Mouse (Mus musculus) heart, adult 18-20 months (tissue): ENCODE data around the gene Stac. TPM values are rescaled to one million over a fixed set of nuclear protein-coding genes. Genes with fewer than 3 reads are reported as not detected.

Experiments
- DNase-seq, 2 experiments: peaks; one replicate each; pipeline ENCODE4 v3.0.0; 2021 to 2022; ENCODE audit warnings: mixed read lengths in 1 of 2
- total RNA-seq, 2 experiments: library from RNA; stranded (reverse); gene quantifications; 2 replicates each; pipeline ENCODE4 v1.2.3; 2021

Gene Stac
- total RNA-seq, 2 experiments from 2014 or later: 0.32 to 0.49 TPM

GRCm38 (mm10) chr9:111606603-111607002, 83.5 kb downstream of the Stac start:
- no peak for DNase-seq

GRCm38 (mm10) chr9:111587527-111587926, 102.6 kb downstream of the Stac start:
- DNase-seq: no peak

- no peak for DNase-seq
Measured at GRCm38 (mm10) chr9:111578784-111579183, 111.4 kb downstream of the Stac start.

- DNase-seq: no peak
Measured at GRCm38 (mm10) chr9:111577453-111577852, 112.7 kb downstream of the Stac start.

GRCm38 (mm10) chr9:111575889-111576288, 114.3 kb downstream of the Stac start:
- DNase-seq: no peak

GRCm38 (mm10) chr9:111573836-111574235, 116.3 kb downstream of the Stac start:
- peak; percentile 42 to 44 for DNase-seq

GRCm38 (mm10) chr9:111571619-111572018, 118.5 kb downstream of the Stac start:
- DNase-seq: no peak

- DNase-seq: no peak
Measured at GRCm38 (mm10) chr9:111564176-111564575, 126.0 kb downstream of the Stac start.

GRCm38 (mm10) chr9:111563226-111563625, 126.9 kb downstream of the Stac start:
- DNase-seq: no peak

- DNase-seq: peak in 1 of 2 experiments; percentile 12
Measured at GRCm38 (mm10) chr9:111562217-111562988, 127.7 kb downstream of the Stac start.

GRCm38 (mm10) chr9:111556699-111557098, 133.4 kb downstream of the Stac start:
- no peak for DNase-seq

GRCm38 (mm10) chr9:111552865-111553264, 137.3 kb downstream of the Stac start:
- peak in 1 of 2 experiments; percentile 3 for DNase-seq

- DNase-seq: peak; percentile 5 to 22
Measured at GRCm38 (mm10) chr9:111551461-111552190, 138.5 kb downstream of the Stac start.

GRCm38 (mm10) chr9:111550963-111551321, 139.2 kb downstream of the Stac start:
- no peak for DNase-seq

GRCm38 (mm10) chr9:111550281-111550962, 139.7 kb downstream of the Stac start:
- peak in 1 of 2 experiments; percentile 20 for DNase-seq

GRCm38 (mm10) chr9:111542663-111543062, 147.5 kb downstream of the Stac start:
- DNase-seq: no peak

GRCm38 (mm10) chr9:111535445-111536064, 154.6 kb downstream of the Stac start:
- no peak for DNase-seq

- no peak for DNase-seq
Measured at GRCm38 (mm10) chr9:111534744-111535423, 155.3 kb downstream of the Stac start.

- no peak for DNase-seq
Measured at GRCm38 (mm10) chr9:111523871-111524270, 166.3 kb downstream of the Stac start.

- no peak for DNase-seq
Measured at GRCm38 (mm10) chr9:111523111-111523510, 167.0 kb downstream of the Stac start.

- no peak for DNase-seq
Measured at GRCm38 (mm10) chr9:111522226-111522625, 167.9 kb downstream of the Stac start.

- DNase-seq: no peak
Measured at GRCm38 (mm10) chr9:111515536-111515935, 174.6 kb downstream of the Stac start.
